Mouse (Mus musculus) lung, adult 2 months (tissue): ENCODE measurements around the gene Olfr1045. TPM values are rescaled to one million over a fixed set of nuclear protein-coding genes. Genes with fewer than 3 reads are reported as not detected.
"Not testable (repeated sequence)": the region's sequence is repeated elsewhere in the genome, so short reads cannot be mapped to it uniquely, and the experiment has no call there.

Experiments
- DNase-seq: peaks from one replicate; pipeline ENCODE4 v3.0.0; 2022
- H3K4me1 ChIP-seq: fragments of 200-500 bp; 2 replicates; pipeline ENCODE4 v1.6.1; 2011; ENCODE audit warnings: low read length; ENCODE audit not compliant: control insufficient read depth, insufficient read depth
- H3K4me3 ChIP-seq: fragments of 200-500 bp; replicated peaks from 2 replicates; pipeline ENCODE3; 2011; ENCODE audit warnings: low read depth, mild to moderate bottlenecking, control low read depth, low read length; ENCODE audit errors: extremely low read depth
- CTCF ChIP-seq: fragments of 200-500 bp; IDR thresholded peaks from 2 replicates; pipeline ENCODE4 v1.5.1; 2011; ENCODE audit warnings: mild to moderate bottlenecking, low read length, control low read depth; ENCODE audit not compliant: insufficient read depth
- POLR2A ChIP-seq: fragments of 200-500 bp; IDR thresholded peaks from 2 replicates; pipeline ENCODE4 v1.6.1; 2011; ENCODE audit warnings: low read depth, mild to moderate bottlenecking, control low read depth, low read length, borderline replicate concordance; ENCODE audit errors: extremely low read depth
- WGBS: fragments of 180-500 bp; shearing (Covaris S2); methylation state at CpG from one replicate; pipeline ENCODE4 v1.1.7; 2018; 5-methylcytosine and 5-hydroxymethylcytosine counted together
- polyA plus RNA-seq: library from polyadenylated mRNA; depleted of rRNA; stranded (reverse); fragments of >200 nt; gene quantifications from 2 replicates; pipeline ENCODE4 v1.2.3, GENCODE M21; 2012; rRNA removed

The Olfr1045 gene
- polyA plus RNA-seq = not detected in 2 replicates

DNA sequence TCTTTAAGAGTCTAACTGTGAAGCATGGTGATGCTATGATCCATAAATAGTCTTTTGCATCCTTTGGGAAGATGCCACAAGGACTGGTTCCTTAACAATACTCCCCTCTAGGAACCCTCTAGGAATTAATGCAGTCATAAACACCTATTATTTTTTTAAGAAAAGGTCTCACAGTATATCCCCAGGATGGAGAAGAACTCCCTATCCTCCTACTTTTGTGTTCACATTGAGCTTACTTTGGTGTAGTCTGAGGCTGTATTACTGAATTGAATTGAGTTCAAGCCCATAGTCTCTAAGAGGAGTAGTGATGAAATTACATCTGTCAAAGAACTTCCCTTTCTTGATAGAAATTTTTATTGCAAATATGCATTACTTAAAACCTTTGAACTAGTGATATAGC, at the start of gene Olfr1045:
Gene Olfr1045 (minus strand): TSS at position 101 of the 400 bp plus-strand sequence.
- no peak within 1 kb of the TSS for H3K4me3 ChIP-seq
- no peaks in the 10 kb centered on the region for H3K4me1 ChIP-seq
- TF ChIP-seq POLR2A (no peak), CTCF (no peak)
- no peak for DNase-seq

DNA sequence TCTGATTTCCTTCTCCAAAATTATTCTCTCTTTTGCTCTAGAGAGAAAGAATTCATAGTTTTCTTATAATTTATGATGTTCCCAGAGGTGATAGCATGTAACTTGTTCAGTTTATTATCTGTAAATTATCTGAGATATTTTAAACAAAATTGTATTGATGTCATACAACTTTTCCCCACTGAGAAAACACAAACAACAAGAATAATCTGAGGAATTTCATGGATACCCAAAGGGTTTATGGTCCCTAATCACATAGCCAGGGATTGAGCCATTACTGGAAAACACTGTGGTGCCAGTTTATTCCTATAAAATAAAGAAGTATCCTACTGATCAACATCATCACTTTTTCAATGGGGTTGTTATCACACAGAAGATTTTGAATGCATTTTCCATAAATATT, 37.4 kb upstream of the Olfr1045 start, which contains the start of gene Olfr1048:
Gene Olfr1048 (minus strand): TSS at position 101 of the 400 bp plus-strand sequence.
- Histone ChIP-seq H3K4me3 (no peak within 1 kb of the TSS), H3K4me1 (no peaks in the 10 kb centered on the region)
- no peak for DNase-seq
- TF ChIP-seq POLR2A = no peak

DNA sequence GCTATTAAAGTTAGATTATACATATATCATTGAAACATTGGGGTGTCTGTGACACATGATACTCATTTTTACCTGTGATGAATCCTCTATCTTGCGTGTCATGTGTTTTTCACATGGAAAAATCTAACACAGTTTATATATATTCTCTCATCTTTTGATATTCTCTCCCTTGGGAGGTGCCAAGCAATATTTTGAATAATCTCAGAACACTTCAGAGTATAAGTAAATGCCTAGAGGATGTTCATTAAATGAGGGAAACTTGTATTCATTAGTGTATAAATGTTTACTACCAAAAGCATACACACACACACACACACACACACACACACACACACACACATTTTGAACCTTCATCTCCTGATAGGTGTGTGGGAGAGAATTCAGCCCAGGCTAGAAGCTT, 28.5 kb upstream of the Olfr1045 start, which contains the start of gene Olfr1047:
Gene Olfr1047 (minus strand): TSS at position 101 of the 400 bp plus-strand sequence.
- no peak for DNase-seq
- Histone ChIP-seq H3K4me1 (no peaks in the 10 kb centered on the region), H3K4me3 (no peak within 1 kb of the TSS)
- TF ChIP-seq CTCF = no peak
- no peak for TF ChIP-seq POLR2A
- WGBS = 91% methylated on average over 1 of the region's 1 CpGs

DNA sequence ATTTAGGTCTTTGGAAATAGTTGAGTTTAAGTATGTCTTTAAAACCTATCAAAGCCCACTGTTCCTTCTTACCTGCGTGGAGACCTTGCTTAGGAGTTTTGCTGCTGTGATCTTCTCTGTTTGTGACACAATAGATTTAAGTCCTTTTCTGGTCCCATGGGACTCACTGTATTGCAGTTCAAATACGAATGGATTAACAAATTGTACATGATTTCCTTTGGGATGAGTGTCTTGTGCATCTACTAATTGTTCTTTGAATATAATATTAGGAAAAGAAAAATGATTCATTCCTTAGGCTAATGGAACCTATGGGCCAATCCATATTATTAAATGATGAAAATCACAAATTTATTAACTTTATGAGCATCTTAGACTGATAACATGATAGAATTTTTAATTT, 16.4 kb upstream of the Olfr1045 start, which contains the start of gene Olfr1046:
Gene Olfr1046 (minus strand): TSS at position 101 of the 400 bp plus-strand sequence.
- TF ChIP-seq POLR2A = no peak
- no peak for TF ChIP-seq CTCF
- no peak for DNase-seq
- H3K4me3 ChIP-seq = no peak within 1 kb of the TSS
- H3K4me1 ChIP-seq = no peaks in the 10 kb centered on the region
- WGBS = 53% methylated on average over 2 of the region's 2 CpGs

DNA sequence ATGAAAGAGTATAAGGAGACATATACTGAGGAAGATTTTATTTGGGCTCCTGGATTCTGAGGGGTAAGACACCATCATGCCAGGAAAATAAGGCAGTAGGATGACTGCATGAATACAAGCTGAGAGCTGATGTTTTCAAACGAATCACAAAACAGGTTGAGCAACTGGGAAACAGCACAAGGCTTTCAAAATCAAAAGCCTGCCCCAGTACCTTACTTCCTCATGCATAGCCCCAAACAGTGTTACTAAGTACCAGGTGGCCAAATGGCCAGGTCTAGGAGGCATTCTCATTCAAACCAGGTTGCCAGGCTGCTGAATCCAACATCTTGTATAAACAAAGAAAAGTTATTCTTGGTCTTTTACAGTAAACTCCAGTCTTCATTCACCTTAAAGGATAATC, 6.9 kb downstream of the Olfr1045 start:
- TF ChIP-seq CTCF = no peak
- TF ChIP-seq POLR2A = no peak
- WGBS = 22% methylated on average over 1 of the region's 1 CpGs
- no peak overlapping the region for H3K4me3 ChIP-seq
- no peaks in the 10 kb centered on the region for H3K4me1 ChIP-seq
- no peak for DNase-seq

DNA sequence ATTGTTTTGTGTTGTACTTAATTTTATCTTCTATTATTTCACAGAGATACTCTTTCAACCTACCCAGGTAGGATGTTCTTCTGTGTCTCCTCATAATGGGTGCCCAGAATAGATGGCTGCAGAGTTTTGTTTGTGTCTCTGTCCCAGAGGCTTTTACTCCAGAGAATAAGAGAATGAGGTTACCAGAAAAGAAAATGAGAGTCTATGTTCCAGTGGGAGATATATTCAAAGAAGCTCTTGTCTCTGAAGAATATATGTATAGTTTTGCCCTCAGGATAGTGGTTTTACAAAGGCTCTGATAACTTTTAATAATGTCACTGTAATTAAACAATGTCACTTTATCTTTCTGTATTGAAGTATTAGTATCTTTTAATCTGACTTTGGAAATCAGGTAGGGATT, 17.2 kb downstream of the Olfr1045 start, which contains the start of gene Olfr52:
Gene Olfr52 (minus strand): TSS at position 101 of the 400 bp plus-strand sequence.
- TF ChIP-seq CTCF (no peak), POLR2A (no peak)
- H3K4me1 ChIP-seq = no peaks in the 10 kb centered on the region
- no peak within 1 kb of the TSS for H3K4me3 ChIP-seq
- no peak for DNase-seq

DNA sequence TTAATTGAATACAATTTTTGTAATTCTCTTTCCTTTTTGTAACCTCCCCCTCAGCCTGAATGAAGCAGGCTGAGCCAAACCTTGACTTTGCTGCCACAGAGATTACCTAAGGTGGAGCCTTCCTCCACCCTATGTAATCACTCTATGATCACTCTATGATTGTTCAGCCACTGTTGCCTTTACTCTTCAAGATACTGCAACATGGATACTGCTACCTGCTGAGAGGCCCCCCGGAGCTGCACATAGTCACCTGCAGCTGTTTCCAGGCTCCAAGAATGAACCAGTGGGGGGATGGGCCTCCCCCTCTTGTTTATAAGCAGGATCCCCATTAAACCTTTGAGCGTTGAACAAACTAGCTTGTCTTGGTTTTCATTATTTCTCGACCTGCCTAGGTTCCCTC, 22.9 kb downstream of the Olfr1045 start:
- TF ChIP-seq POLR2A = no peak
- no peak for TF ChIP-seq CTCF
- WGBS = 70% methylated on average over 3 of the region's 3 CpGs
- DNase-seq = no peak
- Histone ChIP-seq H3K4me3 (no peak overlapping the region), H3K4me1 (no peaks in the 10 kb centered on the region)

DNA sequence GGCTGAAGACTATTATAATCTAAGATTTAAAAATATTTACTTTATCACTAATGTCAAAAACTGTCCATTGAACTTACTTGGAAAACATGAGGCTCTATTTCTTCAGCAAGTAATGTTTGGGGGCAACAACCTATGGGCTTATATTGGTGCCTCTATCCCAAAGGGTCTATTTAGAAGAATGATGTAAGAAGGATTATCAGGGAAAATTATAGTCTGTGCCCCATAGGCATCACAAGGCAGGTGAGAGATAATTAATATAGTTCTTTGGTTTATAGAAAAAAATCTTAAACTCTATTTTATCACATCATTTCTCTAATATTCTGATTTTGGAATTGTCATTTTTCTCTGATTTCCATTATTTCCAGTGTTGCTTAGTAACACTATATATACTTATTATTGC, 25.1 kb downstream of the Olfr1045 start, which contains the start of gene Olfr1044:
Gene Olfr1044 (minus strand): TSS at position 101 of the 400 bp plus-strand sequence.
- Histone ChIP-seq H3K4me3 (no peak within 1 kb of the TSS), H3K4me1 (no peaks in the 10 kb centered on the region)
- no peak for DNase-seq
- no peak for TF ChIP-seq CTCF
- TF ChIP-seq POLR2A = no peak

DNA sequence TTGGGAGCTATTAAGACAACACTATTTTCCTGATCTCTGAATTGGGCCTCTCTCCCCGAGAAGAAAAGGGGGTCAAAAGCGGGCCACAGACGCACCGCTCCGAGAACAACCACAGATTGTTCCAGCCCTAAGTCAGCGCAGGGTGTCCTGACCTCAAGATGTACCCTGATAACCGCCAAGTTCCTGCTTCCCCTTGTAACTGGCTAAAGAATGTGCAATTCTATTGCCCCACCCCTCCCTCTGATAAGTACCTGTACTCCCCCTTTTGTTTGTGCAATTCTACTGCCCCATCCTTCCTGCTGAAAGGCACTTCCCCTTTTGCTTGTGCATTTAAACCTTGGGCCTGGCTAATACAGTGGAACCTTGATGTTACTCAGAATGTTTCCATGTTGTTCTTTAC, 27.4 kb downstream of the Olfr1045 start:
- H3K4me1 ChIP-seq, DNase-seq, H3K4me3 ChIP-seq: not testable (repeated sequence)
- 73% methylated on average over 7 of the region's 7 CpGs for WGBS

DNA sequence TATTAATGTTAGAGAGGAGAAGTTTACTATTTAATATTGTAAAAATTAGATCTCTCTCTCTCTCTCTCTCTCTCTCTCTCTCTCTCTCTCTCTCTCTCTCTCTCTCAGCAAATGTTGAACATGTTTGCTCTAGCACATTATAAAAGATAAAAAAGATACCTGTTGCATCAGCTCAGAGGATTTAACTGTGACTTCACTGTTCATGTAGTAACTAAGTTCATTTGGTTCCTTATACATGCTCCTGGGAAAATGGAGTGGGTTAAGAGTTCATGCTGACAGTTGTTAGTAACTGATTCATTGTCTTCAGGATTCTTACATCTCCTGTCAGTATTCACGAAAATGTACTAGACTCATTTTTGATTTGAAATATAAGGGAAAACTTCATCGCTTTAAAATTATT, 35.4 kb downstream of the Olfr1045 start, which contains the start of gene Olfr1043:
Gene Olfr1043 (minus strand): TSS at position 101 of the 400 bp plus-strand sequence.
- H3K4me3 ChIP-seq = no peak within 1 kb of the TSS
- no peaks in the 10 kb centered on the region for H3K4me1 ChIP-seq
- TF ChIP-seq POLR2A (no peak), CTCF (no peak)
- no peak for DNase-seq
- WGBS = 78% methylated on average over 2 of the region's 2 CpGs

DNA sequence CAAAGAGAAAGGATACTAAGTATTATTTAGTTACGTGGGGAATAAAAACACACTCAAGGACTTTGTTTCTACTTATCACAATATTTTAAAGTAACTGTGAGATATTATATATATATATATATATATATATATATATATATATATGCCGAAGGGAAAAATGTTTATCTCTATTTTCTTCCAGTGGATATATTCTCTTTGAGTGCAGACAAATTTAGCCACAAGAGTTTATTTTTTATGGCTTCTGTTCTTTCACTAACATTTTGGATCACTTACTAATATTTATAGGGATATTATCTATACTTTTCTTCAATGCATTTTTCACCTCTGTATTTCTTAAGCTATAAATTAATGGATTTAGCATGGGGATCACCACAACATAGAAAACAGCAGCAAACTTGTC, 41.1 kb downstream of the Olfr1045 start, which contains the start of gene Olfr1042:
Gene Olfr1042 (minus strand): TSS at position 101 of the 400 bp plus-strand sequence.
- TF ChIP-seq POLR2A (no peak), CTCF (no peak)
- no peak for DNase-seq
- WGBS = 82% methylated on average over 2 of the region's 2 CpGs
- Histone ChIP-seq H3K4me3 (no peak within 1 kb of the TSS), H3K4me1 (no peaks in the 10 kb centered on the region)
